Mouse (Mus musculus) liver, postnatal 0 days (tissue): ENCODE results near the gene Vps51.

Experiments
- CTCF ChIP-seq: sonication (generic); IDR thresholded peaks from 2 replicates; pipeline ENCODE4 v1.5.1; 2016; ENCODE audit warnings: antibody characterized with exemption, low read depth
- EP300 ChIP-seq: IDR thresholded peaks from 2 replicates; pipeline ENCODE4 v1.6.1; 2016; ENCODE audit warnings: antibody characterized with exemption, low read depth, mild to moderate bottlenecking

DNA sequence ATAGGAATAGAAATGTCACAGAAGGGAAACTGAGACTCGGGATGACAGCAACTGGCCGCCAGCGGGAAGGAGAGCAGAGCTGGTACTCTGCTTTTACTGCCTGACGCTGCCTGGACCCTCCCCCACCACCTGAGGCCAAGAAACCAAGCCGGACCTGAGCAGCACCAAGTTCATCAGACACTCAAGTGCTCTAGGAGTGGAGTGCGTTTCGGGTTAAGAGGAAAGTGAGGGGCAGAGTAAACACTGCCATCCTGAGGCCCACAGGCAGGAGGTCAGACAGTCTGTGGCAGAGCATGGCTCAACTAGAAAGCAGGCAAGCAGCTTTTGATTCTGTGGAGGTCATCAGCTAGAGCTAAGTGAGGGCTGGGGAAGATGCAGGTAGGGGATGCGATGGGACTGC is 54.0 kb downstream of the Vps51 start:
- TF ChIP-seq CTCF (no peak), EP300 (no peak)
